Mouse (Mus musculus) kidney, embryonic 16.5 days (tissue): ENCODE results near the gene A930033H14Rik. TPM values are rescaled to one million over a fixed set of nuclear protein-coding genes. Genes with fewer than 3 reads are reported as not detected.

ENCODE experiments used
- ATAC-seq: fragments of 200-750 bp; cut with Nextera tagmentation; 2 replicates; pipeline ENCODE4 v1.8.0; 2017; ENCODE audit warnings: moderate TSS enrichment; ENCODE audit not compliant: low FRiP score, low TSS enrichment
- H3K27ac ChIP-seq: fragments of 300-500 bp; sonication (generic); 2 replicates; pipeline ENCODE4 v1.5.1; 2014; ENCODE audit warnings: low read length
- H3K27me3 ChIP-seq: fragments of 300-500 bp; sonication (generic); 2 replicates; pipeline ENCODE4 v1.6.1; 2014; ENCODE audit warnings: low read length, control low read depth, mixed read lengths; ENCODE audit not compliant: insufficient read depth
- H3K36me3 ChIP-seq: fragments of 300-500 bp; sonication (generic); 2 replicates; pipeline ENCODE4 v1.6.1; 2014; ENCODE audit warnings: low read length, control low read depth, mixed read lengths; ENCODE audit not compliant: insufficient read depth
- H3K4me1 ChIP-seq: fragments of 300-500 bp; sonication (generic); 2 replicates; pipeline ENCODE4 v1.6.1; 2014; ENCODE audit warnings: low read length, control low read depth, mixed read lengths; ENCODE audit not compliant: insufficient read depth
- H3K4me2 ChIP-seq: fragments of 300-500 bp; sonication (generic); replicated peaks from 2 replicates; pipeline ENCODE4 v1.6.1; 2014; ENCODE audit warnings: low read depth, low read length
- H3K4me3 ChIP-seq: fragments of 300-500 bp; sonication (generic); 2 replicates; pipeline ENCODE4 v1.5.1; 2014; ENCODE audit warnings: mild to moderate bottlenecking, low read length
- H3K9ac ChIP-seq: fragments of 300-500 bp; sonication (generic); replicated peaks from 2 replicates; pipeline ENCODE4 v1.6.1; 2014; ENCODE audit warnings: low read length
- H3K9me3 ChIP-seq: fragments of 300-500 bp; sonication (generic); 2 replicates; pipeline ENCODE4 v1.6.1; 2016; ENCODE audit warnings: low read length, control low read depth
- WGBS: fragments of 180-500 bp; shearing (Covaris S2); extraction: QIAGEN DNeasy Blood & Tissue Kit; methylation state at CpG from one replicate; pipeline ENCODE4 v1.1.7; 2014; 5-methylcytosine and 5-hydroxymethylcytosine counted together
- polyA plus RNA-seq: library from polyadenylated mRNA; unstranded; fragments of >200 nt; fragmentation: Nextera tagmentation; extraction: Ambion mirVana; gene quantifications from 2 replicates; pipeline ENCODE4 v1.2.1, GENCODE M21; 2015

A930033H14Rik gene
- polyA plus RNA-seq, 1 experiment from 2014 or later, result 2.3 TPM

GRCm38 (mm10) chr10:69208705-69209104 lies 4.2 kb downstream of the A930033H14Rik start:
- H3K27me3 ChIP-seq, result no peaks in the 10 kb centered on the region
- H3K9me3 ChIP-seq, result no peaks in the 10 kb centered on the region
- 94% methylated on average over 3 of the region's 3 CpGs for WGBS
- H3K36me3 ChIP-seq, result peaks cover 5% of the 10 kb centered on the region; the same call in 1 of the 2 replicates
- no peak overlapping the region for H3K4me3 ChIP-seq
- H3K4me2 ChIP-seq, result no peak overlapping the region
- H3K27ac ChIP-seq, result no peak overlapping the region
- 0 out of 2 replicates have a peak, but pooled peaks cover 4% of the 10 kb centered on the region for H3K4me1 ChIP-seq
- no peak overlapping the region for H3K9ac ChIP-seq
- no peak for ATAC-seq

- WGBS, result 84% methylated on average over 15 of the region's 15 CpGs
- peaks cover 5% of the 10 kb centered on the region; the same call in 1 of the 2 replicates for H3K36me3 ChIP-seq
- H3K27ac ChIP-seq, result no peak overlapping the region
- no peaks in the 10 kb centered on the region for H3K27me3 ChIP-seq
- H3K4me3 ChIP-seq, result no peak overlapping the region
- no peak overlapping the region for H3K9ac ChIP-seq
- H3K4me2 ChIP-seq, result no peak overlapping the region
- ATAC-seq, result no peak
- 0 out of 2 replicates have a peak, but pooled peaks cover 4% of the 10 kb centered on the region for H3K4me1 ChIP-seq
- no peaks in the 10 kb centered on the region for H3K9me3 ChIP-seq
These were observed 4.8 kb downstream of the A930033H14Rik start for GRCm38 (mm10) chr10:69207981-69208630.

GRCm38 (mm10) chr10:69207481-69207880 lies 5.4 kb downstream of the A930033H14Rik start:
- no peak for ATAC-seq
- WGBS, result 82% methylated on average over 7 of the region's 7 CpGs
- no peak overlapping the region for H3K4me3 ChIP-seq

GRCm38 (mm10) chr10:69206081-69206480 lies 6.8 kb downstream of the A930033H14Rik start:
- Histone ChIP-seq H3K27me3 (no peaks in the 10 kb centered on the region), H3K36me3 (peaks cover 5% of the 10 kb centered on the region; the same call in 1 of the 2 replicates), H3K9ac (no peak overlapping the region), H3K27ac (no peak overlapping the region), H3K4me1 (0 out of 2 replicates have a peak, but pooled peaks cover 4% of the 10 kb centered on the region), H3K4me3 (no peak overlapping the region), H3K4me2 (no peak overlapping the region), H3K9me3 (no peaks in the 10 kb centered on the region)
- ATAC-seq, result no peak
- WGBS, result 87% methylated on average over 6 of the region's 6 CpGs

More at GRCm38 (mm10) chr10:69207481-69207880, 5.4 kb downstream of the A930033H14Rik start:
- Histone ChIP-seq H3K4me2 (no peak overlapping the region), H3K9me3 (no peaks in the 10 kb centered on the region), H3K36me3 (peaks cover 5% of the 10 kb centered on the region; the same call in 1 of the 2 replicates), H3K27me3 (no peaks in the 10 kb centered on the region), H3K27ac (no peak overlapping the region), H3K4me1 (0 out of 2 replicates have a peak, but pooled peaks cover 4% of the 10 kb centered on the region), H3K9ac (no peak overlapping the region)

- WGBS, result 26% methylated on average over 8 of the region's 8 CpGs
- H3K4me3 ChIP-seq, result no peak overlapping the region
- no peaks in the 10 kb centered on the region for H3K27me3 ChIP-seq
- no peak overlapping the region for H3K4me2 ChIP-seq
- 0 out of 2 replicates have a peak, but pooled peaks cover under 1% of the 10 kb centered on the region for H3K36me3 ChIP-seq
- ATAC-seq, result no peak
- no peaks in the 10 kb centered on the region for H3K9me3 ChIP-seq
- 0 out of 2 replicates have a peak, but pooled peaks cover 4% of the 10 kb centered on the region for H3K4me1 ChIP-seq
- no peak overlapping the region for H3K27ac ChIP-seq
- H3K9ac ChIP-seq, result no peak overlapping the region
These were observed 8.1 kb downstream of the A930033H14Rik start for GRCm38 (mm10) chr10:69204677-69205400.

- WGBS, result 52% methylated on average over 10 of the region's 10 CpGs
- Histone ChIP-seq H3K36me3 (no peaks in the 10 kb centered on the region), H3K4me1 (no peaks in the 10 kb centered on the region), H3K27me3 (no peaks in the 10 kb centered on the region), H3K9ac (no peak overlapping the region), H3K9me3 (no peaks in the 10 kb centered on the region), H3K27ac (no peak overlapping the region), H3K4me3 (no peak overlapping the region), H3K4me2 (no peak overlapping the region)
- peak; percentile 79 for ATAC-seq
These were observed 19.2 kb downstream of the A930033H14Rik start for GRCm38 (mm10) chr10:69193721-69194120.

GRCm38 (mm10) chr10:69192266-69192665 lies 20.6 kb downstream of the A930033H14Rik start:
- H3K27ac ChIP-seq, result no peak overlapping the region
- no peak for ATAC-seq
- no peak overlapping the region for H3K4me2 ChIP-seq
- H3K4me3 ChIP-seq, result no peak overlapping the region
- H3K9me3 ChIP-seq, result no peaks in the 10 kb centered on the region
- H3K4me1 ChIP-seq, result no peaks in the 10 kb centered on the region
- H3K27me3 ChIP-seq, result no peaks in the 10 kb centered on the region
- H3K36me3 ChIP-seq, result no peaks in the 10 kb centered on the region
- no peak overlapping the region for H3K9ac ChIP-seq
- 93% methylated on average over 5 of the region's 5 CpGs for WGBS

- H3K27me3 ChIP-seq, result no peaks in the 10 kb centered on the region
- H3K9me3 ChIP-seq, result no peaks in the 10 kb centered on the region
- peaks cover 3% of the 10 kb centered on the region; the same call in 1 of the 2 replicates for H3K4me1 ChIP-seq
- H3K9ac ChIP-seq, result no peak overlapping the region
- no peak overlapping the region for H3K4me3 ChIP-seq
- H3K4me2 ChIP-seq, result no peak overlapping the region
- H3K27ac ChIP-seq, result no peak overlapping the region
- ATAC-seq, result no peak
- no peaks in the 10 kb centered on the region for H3K36me3 ChIP-seq
- WGBS, result 68% methylated on average over 10 of the region's 10 CpGs
These were observed 22.3 kb downstream of the A930033H14Rik start for GRCm38 (mm10) chr10:69190434-69191160.

GRCm38 (mm10) chr10:69187773-69188443 lies 25.0 kb downstream of the A930033H14Rik start:
- WGBS, result 88% methylated on average over 9 of the region's 9 CpGs
- ATAC-seq, result no peak

More at GRCm38 (mm10) chr10:69187773-69188443, 25.0 kb downstream of the A930033H14Rik start:
- H3K4me3 ChIP-seq, result no peak overlapping the region
- H3K36me3 ChIP-seq, result no peaks in the 10 kb centered on the region
- H3K4me2 ChIP-seq, result no peak overlapping the region
- peaks cover 8% of the 10 kb centered on the region; the same call in 1 of the 2 replicates for H3K4me1 ChIP-seq
- H3K27ac ChIP-seq, result no peak overlapping the region
- H3K9ac ChIP-seq, result no peak overlapping the region
- no peaks in the 10 kb centered on the region for H3K27me3 ChIP-seq
- 0 out of 2 replicates have a peak, but pooled peaks cover 3% of the 10 kb centered on the region for H3K9me3 ChIP-seq
